In the genomic region with DNA sequence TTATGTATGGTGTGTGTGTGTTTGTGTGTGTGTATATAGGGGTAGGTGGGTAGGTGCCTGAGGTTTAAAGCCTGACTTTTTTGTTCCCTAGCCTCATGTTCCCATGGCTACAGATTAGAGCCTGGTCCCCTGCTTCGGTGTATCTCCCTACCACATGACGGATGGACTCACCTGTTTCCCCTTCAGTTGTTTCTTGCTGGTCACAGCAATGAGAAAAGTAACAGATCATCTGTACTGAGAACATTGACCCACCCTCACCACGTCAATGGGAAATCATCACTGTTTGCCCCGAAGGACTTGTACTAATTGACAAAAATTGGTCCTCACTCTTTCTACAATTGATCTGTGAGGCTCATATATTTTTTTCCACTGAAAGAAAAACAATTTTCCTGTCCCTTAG, we compare ENCODE assay signal across 8 mouse cellular contexts.
"Had no signal": no experiment of that assay in that cellular context is flagged by ENCODE, and none has a peak within 500 bp of the region (broad histone marks: within the 10 kb centered on the region; RNA-seq: fewer than 3 reads in every experiment).

No protein-coding gene starts in this region.

- DNase-seq: liver, embryonic 13.5 days; liver, postnatal 0 days; lung, adult 2 months; lung, postnatal 14 days; right cerebral cortex, postnatal 14 days; thymus, adult 18-20 months; thymus, postnatal 14 days; thymus, postnatal 36 days had no signal
